Mouse (Mus musculus): ENCODE measurements around the gene Dcaf7.
"Not testable (repeated sequence)": the region's sequence is repeated elsewhere in the genome, so short reads cannot be mapped to it uniquely, and the experiment has no call there.

The Dcaf7 gene

GRCm38 (mm10) chr11:106045256-106045655 is 8.6 kb downstream of the Dcaf7 start:
- in situ Hi-C loops (cut with MboI): no loop called here

GRCm38 (mm10) chr11:106045780-106046179 is 9.1 kb downstream of the Dcaf7 start:
- in situ Hi-C loops (cut with MboI): no loop called here

DNA sequence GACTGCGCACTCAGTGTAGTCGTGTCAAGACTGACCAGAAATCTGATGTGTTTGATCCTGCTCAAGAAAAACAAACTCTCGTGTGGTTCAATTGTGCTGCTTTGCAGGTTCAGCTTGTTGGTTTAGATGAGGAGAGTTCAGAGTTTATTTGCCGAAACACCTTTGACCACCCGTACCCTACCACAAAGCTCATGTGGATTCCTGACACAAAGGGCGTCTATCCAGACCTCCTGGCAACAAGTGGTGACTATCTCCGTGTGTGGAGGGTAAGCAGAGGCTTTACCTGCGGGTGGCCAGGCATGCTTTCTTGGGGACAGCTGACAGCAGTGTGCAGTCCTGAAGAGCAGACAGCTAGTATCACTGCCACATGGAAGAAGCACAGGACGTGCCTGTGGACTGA is 9.9 kb downstream of the Dcaf7 start:
- in situ Hi-C loops (cut with MboI): no loop called here

DNA sequence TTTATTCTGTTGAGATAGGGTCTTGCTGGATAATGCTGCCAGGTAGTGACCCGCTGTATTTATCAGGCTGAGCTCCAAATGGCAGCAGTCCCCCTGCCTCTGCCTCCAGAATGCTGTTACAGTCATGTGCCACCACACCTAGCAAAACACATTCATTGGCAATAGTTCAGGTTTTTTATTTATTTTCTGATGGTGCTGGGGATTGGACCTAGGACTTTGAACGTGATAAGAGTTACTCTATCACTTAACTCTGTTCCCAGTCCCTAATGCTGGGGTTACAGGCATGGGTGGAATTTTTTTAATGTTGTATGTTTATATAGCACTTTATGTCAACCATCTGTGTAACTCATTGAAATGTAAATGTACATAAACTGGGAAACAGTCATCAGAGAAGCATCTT is 17.2 kb downstream of the Dcaf7 start:
- in situ Hi-C loops (cut with MboI): no loop called here

- in situ Hi-C loops (cut with MboI): no loop called here
These were observed 17.9 kb downstream of the Dcaf7 start for GRCm38 (mm10) chr11:106054600-106054999.

- in situ Hi-C loops (cut with MboI): no loop called here
These were observed 18.7 kb downstream of the Dcaf7 start for GRCm38 (mm10) chr11:106055341-106055740.

GRCm38 (mm10) chr11:106056819-106057491 is 20.3 kb downstream of the Dcaf7 start:
- in situ Hi-C loops (cut with MboI): no loop called here

- in situ Hi-C loops (cut with MboI): no loop called here
These were observed 21.3 kb downstream of the Dcaf7 start for GRCm38 (mm10) chr11:106058020-106058419.

DNA sequence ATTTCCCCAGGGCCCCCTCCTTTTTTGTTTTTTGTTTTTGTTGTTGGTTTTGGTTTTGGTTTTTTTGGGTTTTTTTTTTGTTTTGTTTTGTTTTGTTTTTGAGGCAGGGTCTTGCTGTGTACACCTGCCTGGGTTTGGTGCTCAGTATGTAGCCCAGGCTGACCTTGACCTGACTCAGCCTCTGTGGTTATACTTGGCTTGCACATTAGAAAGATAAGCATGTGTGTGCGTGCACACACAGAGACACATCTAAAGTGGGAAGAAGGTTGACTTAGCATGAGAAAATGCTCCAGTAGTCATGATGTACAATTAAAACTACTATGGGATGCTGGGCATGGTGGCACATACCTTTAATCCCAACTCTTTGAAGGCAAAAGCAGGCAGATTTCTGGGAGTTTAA is 23.9 kb downstream of the Dcaf7 start:
- in situ Hi-C loops (cut with MboI): no loop called here

DNA sequence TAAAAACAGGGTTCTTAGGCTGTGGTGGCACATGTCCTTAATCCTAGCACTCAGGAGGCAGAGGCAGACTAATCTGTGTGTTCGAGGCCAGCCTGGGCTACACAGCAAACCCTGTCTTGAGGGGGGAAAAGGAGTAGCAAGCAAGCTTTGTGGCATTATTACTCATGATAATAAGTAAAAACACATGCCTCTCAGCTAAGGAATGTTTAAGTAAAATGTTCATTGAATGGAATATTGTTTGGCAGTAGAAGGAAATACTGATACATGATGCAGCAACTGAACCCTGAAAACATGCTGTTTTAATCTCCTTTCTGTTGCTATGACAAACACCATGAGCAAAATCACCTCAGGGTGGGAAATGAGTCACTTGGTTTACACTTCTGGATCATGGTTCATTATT is 24.6 kb downstream of the Dcaf7 start:
- in situ Hi-C loops (cut with MboI): no loop called here

DNA sequence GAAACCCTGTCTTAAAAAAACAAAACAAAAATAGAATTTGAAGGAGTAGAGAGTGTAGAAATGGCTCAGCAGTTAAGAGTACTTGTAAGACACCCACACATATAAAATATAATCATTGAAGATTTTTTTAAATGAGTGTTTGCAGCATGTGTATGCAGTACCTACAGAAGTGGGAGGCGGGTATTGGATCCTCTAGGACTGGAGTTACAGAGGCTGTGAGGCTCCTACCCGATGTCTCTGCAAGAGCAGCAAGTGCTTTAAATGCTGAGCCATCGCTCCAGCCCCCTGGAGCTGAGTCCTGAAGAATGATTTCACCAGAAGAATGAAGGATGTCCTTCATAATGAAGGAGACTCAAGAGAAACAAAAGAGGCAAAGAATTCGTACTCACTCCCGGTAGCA is 27.1 kb downstream of the Dcaf7 start:
- in situ Hi-C loops (cut with MboI): no loop called here

GRCm38 (mm10) chr11:106065073-106065922 is 28.6 kb downstream of the Dcaf7 start:
- in situ Hi-C loops (cut with MboI): no loop called here

- in situ Hi-C loops (cut with MboI): no loop called here
These were observed 29.4 kb downstream of the Dcaf7 start, which contains the start of gene Taco1 for GRCm38 (mm10) chr11:106065923-106066571. Gene Taco1 (plus strand): TSS chr11:106066061.

DNA sequence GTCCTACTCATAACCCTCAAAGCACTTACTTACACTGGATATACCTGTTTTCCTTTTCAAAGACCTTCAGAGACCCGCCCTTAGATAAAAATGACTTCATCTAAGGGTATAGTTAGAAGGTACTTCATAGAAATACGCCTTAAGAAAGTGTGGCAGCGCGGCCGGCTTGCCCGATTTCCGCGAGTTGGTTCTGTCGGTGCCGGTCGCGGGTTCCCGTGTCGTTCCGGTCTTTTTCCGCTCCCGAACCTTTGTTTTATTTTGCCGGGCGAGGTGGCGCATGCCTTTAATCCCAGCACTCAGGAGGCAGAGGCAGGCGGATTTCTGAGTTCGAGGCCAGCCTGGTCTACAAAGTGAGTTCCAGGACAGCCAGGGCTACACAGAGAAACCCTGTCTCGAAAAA is 29.9 kb downstream of the Dcaf7 start:
- in situ Hi-C loops (cut with MboI): not testable (repeated sequence)

GRCm38 (mm10) chr11:106073774-106074173 is 37.1 kb downstream of the Dcaf7 start:
- in situ Hi-C loops (cut with MboI): no loop called here

- in situ Hi-C loops (cut with MboI): no loop called here
These were observed 39.6 kb downstream of the Dcaf7 start for GRCm38 (mm10) chr11:106076321-106076720.

GRCm38 (mm10) chr11:106083708-106084701 is 47.3 kb downstream of the Dcaf7 start, which contains the start of gene Map3k3:
Gene Map3k3 (plus strand): TSS chr11:106084613.
- in situ Hi-C loops (cut with MboI): no loop called here

DNA sequence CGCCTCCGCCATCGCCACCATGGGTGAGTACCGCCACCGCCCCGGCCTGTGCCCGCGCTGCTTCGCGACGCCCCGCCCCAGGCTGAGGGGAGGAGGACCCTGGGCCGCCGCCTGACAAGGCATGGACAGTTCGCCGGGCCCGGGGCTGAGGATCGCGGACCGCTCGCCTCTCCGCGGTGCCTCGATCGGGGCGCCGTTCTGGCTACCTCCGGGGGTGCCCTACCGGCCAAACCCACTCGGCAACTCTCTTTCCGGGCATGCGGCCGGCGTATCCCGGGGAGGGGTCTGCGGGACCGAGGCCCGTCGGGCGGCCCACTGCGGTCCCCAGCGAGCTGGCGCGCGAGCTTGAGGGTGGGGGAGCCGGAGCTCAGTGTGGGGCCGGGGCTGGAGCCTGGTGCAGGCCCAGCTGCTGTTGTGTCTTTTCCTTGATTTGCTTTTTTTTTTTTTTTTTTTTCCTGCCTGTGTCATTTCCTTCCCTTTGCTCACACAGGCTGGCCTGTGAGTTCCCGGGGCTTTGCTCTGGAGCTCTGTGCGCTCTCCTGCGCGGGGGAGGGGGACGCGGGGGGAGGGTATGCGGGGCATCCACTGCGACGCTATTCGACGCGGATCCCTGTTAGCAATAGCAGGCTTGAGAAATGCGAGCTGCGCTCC is 48.4 kb downstream of the Dcaf7 start:
- in situ Hi-C loops (cut with MboI): no loop called here

DNA sequence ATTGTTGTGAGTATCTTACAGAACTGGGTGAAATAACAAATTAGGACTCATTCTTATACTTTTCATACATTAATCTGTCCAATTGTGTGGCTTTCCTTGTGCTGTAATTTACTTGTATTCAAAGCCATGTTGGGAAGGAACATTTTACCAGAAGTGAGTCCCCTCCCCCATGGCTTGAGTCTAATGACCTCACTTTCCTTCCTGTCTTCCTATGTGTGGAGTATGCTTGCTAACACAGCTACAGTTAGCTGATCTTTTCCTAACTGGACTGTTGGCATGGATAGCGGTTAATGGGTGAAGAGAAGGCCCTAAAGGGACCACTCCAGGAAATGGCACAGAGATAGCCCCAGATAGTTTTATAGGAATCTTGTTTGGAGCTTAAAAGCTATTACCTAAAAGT is 61.6 kb downstream of the Dcaf7 start:
- in situ Hi-C loops (cut with MboI): no loop called here

DNA sequence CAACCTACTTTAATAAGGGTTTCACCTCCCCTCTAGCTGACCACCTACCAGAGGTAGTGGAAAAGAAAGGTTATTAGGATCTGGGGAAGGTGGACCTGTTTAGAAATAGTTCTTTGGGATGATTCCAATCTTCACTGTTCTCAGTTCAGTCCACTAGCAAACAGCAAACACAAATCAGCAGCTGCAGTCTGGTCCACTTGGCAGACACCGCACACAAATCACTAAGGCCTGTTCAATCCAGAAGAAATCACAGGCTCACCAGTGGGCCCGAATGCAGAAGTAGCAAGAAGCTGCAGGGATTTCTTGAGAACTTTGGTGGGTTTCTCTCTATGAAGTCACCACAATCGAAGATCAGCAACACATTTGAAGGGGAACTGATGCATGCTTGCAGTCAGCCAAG is 66.2 kb downstream of the Dcaf7 start:
- in situ Hi-C loops (cut with MboI): no loop called here

DNA sequence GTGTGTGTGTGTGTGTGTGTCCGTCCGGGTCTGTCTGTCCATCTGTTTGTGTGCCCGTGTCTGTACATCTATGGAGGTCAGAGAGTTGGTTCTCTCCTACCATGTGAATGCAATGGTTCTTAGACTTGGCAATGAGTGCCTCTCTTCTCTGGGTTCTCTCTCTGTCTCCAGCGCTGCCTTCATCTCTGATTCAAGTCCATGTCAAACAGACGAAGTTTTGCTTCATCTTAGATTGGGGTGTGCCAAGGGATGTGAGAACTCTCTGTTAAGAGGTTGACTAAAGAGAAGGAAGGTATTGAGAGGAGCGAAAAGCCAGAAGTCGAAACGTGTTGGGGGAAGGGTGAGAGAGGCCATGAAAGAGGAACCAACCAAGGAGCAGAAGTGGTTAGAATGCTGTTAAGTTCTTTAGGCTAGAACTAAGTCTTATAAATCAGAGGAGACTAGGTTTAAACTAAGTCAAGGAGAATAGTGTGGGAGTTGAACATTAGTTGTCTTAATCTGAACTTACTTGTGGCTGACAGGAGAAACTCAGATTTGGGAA is 69.4 kb downstream of the Dcaf7 start:
- in situ Hi-C loops (cut with MboI): no loop called here
